Mouse (Mus musculus): ENCODE data around the gene Cldn15.
"Not testable (repeated sequence)": the region's sequence is repeated elsewhere in the genome, so short reads cannot be mapped to it uniquely, and the experiment has no call there.

Cldn15 gene

DNA sequence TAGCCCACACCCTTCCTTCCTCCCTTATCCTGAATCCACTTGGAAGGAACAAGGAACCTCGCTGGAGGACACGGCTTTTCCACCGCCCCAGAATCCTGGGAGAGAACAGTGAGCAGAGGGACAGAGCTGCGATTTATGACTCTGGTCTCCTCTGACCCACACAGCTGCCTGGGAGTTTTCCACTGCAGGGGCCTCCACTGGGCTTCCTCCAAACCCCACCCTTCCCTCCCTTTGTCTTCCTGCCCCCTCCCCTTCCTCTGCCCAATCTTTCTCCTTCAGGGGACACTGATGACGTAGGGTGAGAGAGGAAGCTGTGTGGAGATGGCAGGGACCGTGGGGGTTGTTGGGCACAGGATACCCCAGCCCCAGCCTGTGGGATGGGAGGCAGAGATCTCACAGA, at the start of gene Cldn15:
Gene Cldn15 (plus strand): TSS at position 286 of the 400 bp plus-strand sequence.
- no peak for DNase-seq (ENCODE audit: low spot score)

DNA sequence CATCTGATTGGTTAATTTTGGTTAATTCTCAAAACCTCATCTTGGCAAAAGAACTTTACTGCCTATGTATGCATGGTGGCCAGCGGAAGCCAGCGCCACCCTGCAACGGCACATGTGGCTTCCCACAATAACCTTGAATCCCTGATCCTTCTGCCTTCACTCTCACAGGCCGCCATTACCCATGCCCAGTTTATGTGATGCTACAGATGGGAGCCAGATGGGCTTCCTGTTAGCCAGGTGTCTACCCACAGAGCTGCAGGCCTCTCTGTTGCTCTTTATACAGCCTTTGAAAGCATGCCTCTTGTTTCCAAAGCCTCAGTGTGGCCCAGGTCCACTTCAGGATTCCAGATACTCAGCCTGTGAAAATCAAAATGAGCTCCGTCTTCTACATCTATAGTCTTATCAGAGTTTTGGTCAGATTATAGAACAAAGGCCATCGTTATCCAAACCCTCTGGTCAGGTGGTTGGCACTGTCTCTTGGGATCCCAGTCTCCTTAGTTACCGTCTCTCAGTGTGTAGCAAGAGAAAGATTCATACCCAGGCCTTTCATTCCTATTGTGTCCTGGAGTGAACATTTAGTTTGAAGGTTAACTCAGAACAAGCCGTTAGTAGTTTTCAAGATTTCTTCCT, 48.7 kb upstream of the Cldn15 start:
- DNase-seq (ENCODE audit: low spot score) = no peak

DNA sequence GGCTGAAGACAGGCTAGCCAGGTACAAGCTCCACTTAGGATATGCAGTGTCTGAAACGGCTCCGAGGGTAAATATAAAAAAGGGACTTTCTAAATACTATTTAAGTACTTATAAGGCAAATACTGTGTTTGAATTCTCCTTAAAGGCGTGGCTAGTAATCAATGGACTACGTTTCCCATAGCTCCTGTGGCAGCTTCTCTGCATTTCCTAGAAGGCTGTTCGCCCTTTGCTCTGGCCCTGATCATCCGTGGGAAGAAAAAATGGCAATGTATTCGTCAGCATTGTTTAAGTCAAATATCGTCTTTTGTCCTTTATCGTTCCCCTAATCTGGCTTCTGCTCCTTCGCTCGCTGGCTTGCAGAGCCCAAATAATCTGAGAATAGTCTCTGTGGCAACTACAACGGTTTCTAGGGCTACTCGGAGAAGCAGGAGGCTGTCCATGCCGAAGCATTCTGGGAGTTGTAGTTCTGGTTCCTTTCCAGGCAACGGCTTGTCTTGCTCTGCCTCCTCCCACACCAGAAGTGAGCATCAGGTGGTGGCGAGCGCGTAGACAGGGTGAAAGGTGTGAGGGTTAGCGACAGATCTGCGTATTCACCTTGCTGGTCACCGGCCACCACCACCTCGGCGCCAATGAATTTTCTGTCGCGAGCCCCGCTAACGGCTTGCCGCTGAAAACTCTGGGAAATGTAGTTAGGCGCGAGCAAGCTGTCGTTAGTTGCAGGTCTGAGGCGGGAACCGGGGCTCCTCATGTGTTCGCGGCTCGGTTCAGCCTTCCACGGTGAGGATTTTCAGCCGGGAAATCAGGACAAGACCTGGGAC, 47.6 kb upstream of the Cldn15 start:
- peak; percentile 65 for DNase-seq (ENCODE audit: low spot score)

DNA sequence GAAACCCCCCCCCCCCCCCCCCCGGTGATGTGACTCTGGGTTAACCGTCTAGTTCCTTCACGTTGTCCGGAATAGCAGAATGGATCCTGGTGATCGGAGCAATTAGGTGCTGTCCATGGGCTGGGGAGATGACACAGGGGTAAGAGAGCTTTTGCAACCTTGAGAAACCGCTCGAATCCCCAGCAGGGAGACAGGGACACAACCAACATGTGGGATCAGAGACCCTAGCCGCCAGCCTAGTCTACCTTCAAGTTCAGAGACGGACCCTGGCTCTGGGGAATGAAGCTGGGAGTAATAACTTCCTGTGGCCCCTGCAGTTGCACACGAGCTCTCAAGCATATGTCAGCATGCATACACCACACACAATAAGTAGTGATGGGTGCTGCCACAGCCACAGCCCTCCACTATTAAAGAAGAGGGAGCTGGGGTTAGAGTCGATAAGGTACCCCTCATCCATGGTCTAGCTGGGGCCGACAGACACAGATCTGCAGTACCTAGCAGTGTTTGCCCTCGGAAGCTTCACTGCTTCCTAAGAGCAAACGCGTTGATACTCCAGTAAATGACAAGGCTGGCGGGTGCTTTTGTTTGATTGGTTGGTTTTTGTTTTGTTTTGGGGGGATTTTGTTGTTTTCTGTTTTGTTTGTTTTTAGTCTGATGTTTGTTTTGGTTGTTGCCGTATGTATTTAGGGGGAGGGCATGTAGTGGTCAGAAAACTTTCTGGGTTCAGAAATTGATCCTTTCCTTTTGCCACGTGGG, 46.7 kb upstream of the Cldn15 start:
- no peak for DNase-seq (ENCODE audit: low spot score)

DNA sequence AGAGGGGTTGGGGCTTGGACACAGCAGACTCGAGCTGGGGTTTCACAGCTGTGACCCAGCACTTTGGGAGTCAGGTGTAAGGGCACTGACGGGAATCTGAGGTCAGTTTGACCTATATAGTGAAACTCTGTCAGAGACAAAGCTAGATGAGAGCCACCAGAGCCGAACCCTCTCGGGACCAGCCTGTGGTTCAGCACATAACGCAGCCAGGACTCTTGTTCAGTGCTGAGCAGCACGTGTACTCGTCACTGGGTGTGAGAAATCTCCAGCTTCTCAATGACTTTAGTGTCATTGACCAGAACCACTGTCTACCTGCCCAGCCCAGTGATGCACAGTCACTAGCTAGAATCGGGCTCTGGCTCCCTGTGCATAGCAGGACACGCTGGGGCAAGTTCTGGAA, 43.6 kb upstream of the Cldn15 start:
- no peak for DNase-seq (ENCODE audit: low spot score)

DNA sequence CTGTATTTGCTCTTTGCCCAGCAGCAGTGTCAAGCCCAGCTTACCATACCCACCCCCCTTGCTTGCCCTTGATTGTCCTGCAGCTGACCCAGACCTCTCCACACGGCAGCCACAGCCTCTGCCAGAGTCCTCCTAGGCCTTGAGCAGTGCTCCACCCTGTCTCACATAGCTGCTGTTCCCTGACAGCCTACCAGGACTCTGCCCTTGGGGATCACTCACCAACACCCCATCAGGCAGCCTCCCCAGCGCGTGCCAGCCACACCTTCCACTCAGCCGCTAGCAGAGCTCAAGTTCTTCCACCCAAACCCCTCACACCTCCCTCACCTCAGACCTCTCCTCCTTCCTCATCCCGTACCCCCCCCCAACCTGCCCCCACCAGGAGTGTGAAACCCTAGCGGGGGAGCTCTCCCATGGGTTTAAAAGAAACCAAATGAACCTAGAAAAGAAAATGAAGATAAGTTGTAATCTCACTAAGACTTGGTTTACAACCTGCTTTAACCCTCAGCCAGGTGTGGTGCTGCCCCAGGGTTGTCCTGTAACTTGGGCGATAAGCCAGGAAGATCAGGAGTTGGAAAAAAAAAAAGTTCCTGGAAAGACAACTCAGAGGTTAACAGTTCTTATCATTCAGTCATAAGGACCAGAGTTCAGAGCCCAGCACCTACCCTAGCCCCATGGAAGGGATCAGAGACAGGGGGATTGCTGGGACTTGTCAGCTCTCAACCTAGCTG, 42.5 kb upstream of the Cldn15 start:
- DNase-seq (ENCODE audit: low spot score) = no peak

DNA sequence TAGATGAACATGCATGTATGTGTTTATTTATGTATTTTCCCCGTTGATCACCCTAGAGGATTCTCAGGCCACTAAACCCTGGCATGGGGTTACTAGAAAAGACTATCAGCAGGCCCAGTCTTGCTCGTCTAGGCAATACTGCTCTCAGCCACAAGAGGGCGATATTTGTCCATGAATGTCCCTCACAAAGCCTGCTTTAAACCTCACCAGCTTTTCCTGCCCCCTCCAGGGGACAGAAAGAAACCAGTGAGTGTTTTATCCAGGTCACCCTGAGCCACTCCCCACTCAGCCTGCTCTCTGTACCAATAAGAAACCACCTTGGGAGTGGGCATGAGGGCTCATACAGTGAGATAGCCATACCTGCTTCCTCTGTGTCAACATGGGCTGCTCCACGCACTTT, 37.3 kb upstream of the Cldn15 start:
- peak; percentile 69 for DNase-seq (ENCODE audit: low spot score)

DNA sequence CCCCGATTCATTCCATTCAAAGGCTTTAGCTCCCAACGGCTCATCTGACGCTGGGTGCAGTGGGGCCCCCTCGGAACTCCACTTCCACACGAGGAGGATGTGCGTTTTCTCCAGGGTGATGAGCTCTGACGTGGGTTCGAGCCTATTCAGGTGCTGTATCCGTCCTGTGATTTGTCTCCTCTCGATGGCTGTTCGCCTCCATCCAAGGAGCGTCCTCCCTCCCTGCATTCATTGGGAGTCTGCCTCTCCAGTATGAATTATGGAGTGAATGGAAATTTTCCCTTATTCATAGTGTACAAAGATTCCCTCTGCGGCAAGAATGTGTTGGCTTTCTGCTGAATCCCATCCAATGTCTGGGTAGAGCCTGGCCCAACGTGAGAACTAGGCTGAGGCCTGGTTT, 34.5 kb upstream of the Cldn15 start:
- no peak for DNase-seq (ENCODE audit: low spot score)

DNA sequence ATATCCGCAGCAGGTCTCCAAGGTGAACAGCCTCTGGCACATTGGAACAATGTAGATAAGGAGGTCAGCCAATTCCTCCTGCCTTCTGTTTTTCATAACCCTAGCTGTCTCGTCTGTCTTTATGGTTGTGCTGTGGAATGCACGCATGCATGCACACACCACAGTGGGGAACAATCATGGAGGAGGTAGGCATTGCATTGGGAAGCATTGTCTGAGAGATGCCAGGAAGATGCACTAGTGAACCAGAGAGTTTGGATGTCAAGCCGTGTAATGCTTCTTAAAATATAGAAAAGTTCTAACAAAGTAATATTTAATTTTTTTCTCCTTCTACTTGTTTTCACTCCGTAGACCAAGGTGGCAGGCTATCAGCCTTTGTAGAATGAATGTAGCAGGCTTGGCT, 33.5 kb upstream of the Cldn15 start:
- no peak for DNase-seq (ENCODE audit: low spot score)

DNA sequence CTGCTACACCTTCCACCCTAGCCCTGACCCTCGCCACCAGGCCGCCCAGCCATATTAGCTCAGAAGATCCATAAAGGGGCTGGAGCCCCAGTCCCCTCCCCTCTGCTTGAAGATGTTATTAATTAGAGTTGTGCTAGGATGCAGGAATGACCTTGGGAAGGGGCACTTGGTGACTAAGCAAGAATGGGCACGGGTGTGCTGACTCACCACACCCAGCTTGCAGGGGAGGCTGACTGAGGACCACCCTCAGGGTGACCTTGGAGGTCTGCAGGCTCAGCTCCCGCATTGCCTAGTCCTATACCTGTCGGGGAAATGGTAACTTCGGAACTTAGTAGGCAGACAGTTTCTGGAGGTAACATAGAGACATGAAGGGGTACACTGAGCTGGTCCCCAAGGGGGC, 32.5 kb upstream of the Cldn15 start:
- no peak for DNase-seq (ENCODE audit: low spot score)

DNA sequence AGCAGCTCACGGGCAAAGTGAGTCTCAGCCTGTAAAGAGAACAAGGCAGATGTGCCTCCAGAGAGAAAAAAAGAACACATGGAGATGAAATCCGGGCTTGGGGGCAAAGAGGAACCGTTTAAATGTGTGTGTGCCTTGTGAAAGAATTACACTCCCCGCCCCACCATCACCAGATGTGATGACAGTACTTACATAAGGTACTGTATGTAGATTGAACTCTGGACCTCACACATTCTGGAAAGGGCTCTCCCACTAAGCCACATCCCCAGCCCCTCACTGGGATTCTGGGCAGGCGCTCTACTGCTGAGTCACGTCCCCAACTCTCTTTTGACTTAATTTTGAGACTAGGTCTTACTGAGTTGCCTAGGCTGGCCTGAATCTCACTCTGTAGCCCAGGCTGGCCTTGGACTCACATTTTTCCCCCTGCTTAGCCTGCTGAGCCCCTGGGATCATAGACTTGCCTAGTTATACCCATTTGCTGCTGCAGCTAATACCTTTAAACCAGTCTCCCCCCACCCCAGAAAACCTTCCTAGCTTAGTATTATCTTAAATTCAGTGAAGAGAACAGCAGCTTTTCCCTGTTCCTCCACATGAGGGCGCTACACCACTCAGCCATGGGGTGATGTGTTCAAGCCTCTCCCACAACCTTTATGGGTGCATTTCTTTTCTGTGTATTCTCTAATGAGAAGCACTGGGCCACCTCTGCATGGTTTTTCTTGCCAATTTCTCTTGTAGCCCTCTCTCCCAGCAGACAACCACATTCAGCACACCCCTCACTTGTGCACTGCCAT, 30.3 kb upstream of the Cldn15 start:
- no peak for DNase-seq (ENCODE audit: low spot score)

DNA sequence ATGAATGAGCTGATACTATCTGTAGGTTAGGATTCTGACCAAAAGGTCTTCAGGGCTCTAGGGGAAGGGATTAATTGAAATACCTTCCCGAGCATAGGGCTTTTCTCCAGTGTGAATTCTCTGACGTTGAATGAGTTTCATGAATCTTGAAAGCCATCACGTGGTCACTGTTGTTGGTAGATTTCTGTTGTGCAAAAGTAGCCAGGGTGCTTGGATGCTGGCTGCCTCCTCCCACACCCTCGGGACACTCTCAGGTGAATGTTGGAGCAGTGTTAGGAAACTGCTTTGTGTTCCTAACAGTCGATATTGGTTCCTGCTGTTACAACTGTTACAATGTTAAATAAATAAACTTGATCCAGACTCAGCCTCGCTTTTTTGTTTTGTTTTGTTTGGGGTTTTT, 29.7 kb upstream of the Cldn15 start:
- DNase-seq (ENCODE audit: low spot score) = no peak

DNA sequence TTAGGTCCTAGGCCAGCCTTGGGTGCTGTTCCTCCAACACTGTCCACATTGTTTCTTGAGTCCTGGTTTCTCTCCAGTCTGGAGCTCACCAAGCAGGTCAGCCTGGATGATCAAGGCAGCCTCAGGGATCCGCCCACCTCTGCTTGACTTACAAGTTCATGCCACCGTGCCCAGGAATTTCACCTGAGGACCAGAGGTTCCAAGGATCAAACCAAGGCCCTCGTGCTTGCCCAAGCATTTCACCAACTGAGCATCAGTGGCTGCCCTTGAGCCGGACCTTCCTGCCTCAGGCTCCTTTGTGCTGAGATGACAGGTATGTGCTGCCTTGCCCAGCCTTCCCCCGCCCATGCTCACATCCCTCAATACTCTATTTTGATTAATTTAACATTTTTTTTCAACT, 28.8 kb upstream of the Cldn15 start:
- DNase-seq (ENCODE audit: low spot score) = no peak

DNA sequence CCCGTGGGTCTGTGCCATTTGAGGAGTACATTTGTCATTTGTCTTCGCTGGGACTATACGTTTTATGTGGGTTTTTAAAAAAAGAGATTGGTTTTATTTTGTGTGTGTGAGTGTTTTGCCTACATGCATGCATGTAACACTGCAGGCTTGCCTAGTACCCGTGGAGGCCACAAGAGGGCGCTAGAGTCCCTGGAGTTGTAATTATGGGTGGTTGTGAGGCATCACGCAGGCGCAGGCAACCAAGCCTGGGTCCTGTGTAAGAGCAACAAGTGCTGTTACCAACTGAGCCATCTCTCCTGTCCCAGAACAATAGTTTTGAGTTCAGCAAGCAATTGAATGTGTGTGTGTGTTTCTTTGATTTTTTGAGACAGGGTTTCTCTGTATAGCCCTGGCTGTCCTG, 27.1 kb upstream of the Cldn15 start:
- DNase-seq (ENCODE audit: low spot score) = no peak

DNA sequence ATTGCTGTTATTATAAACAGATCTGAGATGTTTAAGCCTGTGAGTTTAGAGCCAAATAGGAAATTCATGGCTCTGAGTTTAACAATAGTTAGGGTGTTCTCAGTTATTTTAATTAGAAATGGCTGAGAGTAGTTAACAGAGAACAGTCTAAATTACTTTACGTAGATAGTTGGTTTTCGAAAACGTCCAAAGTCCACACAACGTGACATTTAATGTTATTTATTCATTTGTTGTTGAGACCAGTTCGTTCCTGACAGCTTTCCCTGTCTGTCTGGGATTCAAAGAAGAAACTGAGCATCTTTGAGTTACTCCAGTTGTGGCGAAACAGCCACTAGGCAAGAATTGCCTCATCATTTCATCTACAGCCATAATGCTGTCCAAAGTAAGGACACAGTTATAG, 26.4 kb upstream of the Cldn15 start:
- DNase-seq (ENCODE audit: low spot score) = not testable (repeated sequence)

DNA sequence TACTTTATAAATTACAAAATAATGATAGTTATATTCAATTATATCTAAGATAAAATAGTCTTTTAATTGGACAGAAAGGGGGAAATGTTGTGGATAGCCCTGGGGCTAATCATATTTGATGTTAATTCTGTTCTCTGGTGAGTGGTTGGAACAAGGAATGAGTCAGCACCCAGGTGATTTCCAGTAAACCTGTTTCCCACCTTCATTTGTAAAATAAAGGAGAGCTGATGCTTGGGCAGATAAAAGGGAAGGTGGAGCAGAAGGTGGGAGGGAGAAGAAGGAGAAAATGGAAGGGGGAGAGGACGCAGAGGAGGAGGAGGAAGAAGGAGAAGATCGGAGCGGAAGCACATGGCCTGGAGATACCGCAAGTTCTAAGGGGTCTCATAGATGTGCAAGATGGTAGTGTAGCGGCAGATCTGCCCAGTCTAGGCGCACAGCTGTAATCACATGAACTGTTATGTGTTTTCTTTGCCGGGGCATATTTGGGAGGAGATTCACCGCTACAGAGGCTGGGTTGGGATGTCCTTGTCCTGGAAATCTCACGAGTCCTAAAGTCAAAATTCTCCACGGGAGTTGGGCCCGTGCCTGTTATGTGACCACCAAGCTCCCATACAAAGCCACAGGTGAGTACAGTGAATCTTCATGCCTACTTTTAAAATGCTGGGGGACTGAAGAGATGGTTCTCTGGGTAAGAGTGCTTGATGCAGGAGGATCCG, 25.4 kb upstream of the Cldn15 start:
- no peak for DNase-seq (ENCODE audit: low spot score)

DNA sequence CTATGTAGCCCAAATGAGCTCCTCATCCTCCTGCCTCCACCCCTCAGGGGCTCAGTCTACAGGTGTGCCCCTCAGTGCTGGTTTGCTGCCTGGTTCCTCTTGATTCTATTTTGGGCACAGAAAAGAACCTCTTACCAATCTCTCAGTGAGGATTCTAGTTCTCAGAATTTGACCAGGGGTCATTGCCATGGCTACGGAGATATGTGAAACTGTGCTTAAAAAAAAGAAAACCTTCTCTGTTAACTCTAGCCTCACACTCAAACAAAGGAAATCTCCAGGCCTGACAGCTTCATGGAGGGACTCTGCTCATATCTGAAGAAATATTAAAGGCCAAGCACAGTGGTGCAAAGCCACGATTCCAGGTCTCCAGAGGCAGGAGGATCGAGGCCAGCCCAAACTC, 23.6 kb upstream of the Cldn15 start:
- DNase-seq (ENCODE audit: low spot score) = no peak

DNA sequence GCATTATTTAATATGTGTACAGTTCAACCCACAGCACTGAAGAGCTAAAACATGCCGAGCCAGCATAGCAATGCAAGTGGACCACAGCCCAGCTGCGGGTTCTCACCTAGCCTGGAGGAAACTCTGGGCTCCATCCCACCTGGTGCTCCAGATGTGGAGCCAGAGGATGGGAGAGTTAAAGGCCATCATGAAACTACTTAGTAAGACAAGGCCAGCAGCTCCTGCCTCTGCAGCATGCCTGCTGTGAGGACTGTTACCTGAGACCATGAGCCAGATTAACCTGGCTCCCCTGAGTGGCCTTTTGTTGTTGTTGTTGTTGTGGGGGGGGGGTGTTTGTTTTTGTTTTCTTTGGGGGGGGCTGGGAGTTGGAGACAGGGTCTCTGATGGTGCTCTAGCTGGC, 23.0 kb upstream of the Cldn15 start:
- DNase-seq (ENCODE audit: low spot score) = no peak

DNA sequence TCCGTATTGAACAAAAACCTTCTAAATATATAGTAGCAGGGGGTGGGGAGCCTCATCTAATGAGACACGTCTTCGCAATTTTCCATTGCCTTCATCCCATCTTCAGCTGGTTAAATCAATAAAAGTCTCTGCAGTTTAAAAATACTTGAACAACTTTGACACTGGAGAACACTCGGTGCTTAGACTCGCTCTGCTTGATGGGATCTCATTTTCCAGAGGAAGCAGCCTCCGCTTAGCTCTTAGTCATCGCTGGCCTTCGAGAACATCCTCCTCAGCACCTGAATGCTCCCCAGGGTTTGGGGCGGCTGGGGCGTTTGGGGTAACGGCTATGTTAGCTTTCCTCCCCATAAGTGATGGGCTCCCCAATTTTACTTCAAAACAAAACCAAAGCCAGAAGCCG, 21.3 kb upstream of the Cldn15 start:
- no peak for DNase-seq (ENCODE audit: low spot score)

DNA sequence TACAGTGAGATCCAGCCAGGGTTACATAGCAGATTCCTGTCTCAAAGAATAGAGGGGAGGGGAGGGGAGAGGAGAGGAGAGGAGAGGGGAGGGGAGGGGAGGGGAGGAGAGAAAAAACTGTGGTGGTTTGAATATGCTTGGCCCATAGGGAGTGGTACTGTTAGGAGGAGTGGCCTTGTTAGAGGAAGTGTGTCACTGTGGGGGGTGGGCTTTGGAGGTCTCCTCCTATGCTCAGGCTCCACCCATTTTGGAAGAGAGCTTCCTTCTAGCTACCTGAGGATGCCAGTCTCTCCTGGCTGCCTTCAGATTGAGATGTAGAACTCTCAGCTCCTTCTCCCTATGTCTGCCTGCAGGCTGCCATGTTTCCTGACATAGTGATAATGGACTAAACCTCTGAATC, 18.5 kb upstream of the Cldn15 start:
- no peak for DNase-seq (ENCODE audit: low spot score)

All from ovary, postnatal 36 days (tissue).